Mouse (Mus musculus) cerebellum, adult 2 months (tissue): ENCODE results near the gene Lrrc8a.

Source experiments
- CTCF ChIP-seq: fragments of 200-500 bp; IDR thresholded peaks from 2 replicates; pipeline ENCODE4 v1.5.1; 2011; ENCODE audit warnings: low read depth, mild to moderate bottlenecking, control low read depth, low read length, moderate library complexity, borderline replicate concordance; ENCODE audit not compliant: insufficient read depth
- POLR2A ChIP-seq: fragments of 200-500 bp; IDR thresholded peaks from 2 replicates; pipeline ENCODE4 v1.6.1; 2011; ENCODE audit warnings: low read length, control low read depth, borderline replicate concordance; ENCODE audit not compliant: insufficient read depth

DNA sequence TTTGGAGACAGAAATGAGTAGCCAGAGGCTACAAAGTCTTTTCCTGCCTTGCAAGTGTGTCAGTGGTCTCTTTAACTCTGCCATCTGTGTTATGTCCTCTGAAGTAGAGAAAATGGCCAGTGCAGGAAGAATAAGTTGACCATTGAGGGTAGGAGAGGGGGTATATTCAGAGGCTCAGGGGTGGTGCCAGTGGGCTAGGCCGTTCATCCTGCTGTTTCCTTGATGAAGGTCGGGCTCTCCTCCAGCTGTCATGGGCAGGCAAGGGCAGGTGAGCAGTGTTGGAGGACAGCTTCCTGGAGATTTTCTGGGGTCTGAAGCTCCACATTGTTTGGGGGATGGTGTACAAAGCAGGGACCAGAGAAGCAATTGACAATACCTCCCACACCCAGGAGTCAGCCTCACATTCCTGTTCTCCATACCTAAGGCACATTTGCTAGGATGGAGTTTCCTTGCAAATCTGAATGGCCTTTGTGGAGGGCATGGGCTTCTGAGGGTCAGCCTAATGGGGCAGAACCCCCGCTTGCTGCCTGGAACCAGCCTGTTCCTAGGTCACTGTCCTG lies 1.5 kb downstream of the Lrrc8a start:
- TF ChIP-seq POLR2A (no peak), CTCF (no peak)
